Mouse (Mus musculus) liver, adult 2 months (tissue): ENCODE measurements around the gene Hlf.

Source experiments
- CTCF ChIP-seq: fragments of 200-500 bp; IDR thresholded peaks from 2 replicates; pipeline ENCODE4 v1.5.1; 2011; ENCODE audit warnings: low read depth, low read length, control low read depth
- POLR2A ChIP-seq: fragments of 200-500 bp; IDR thresholded peaks from 2 replicates; pipeline ENCODE4 v1.6.1; 2011; ENCODE audit warnings: low read length, control low read depth; ENCODE audit not compliant: insufficient read depth; ENCODE audit errors: extremely low read depth

- TF ChIP-seq POLR2A (no peak), CTCF (peak; percentile 43)
These were observed 73.2 kb downstream of the Hlf start for GRCm38 (mm10) chr11:90317482-90317881.
